Mouse (Mus musculus): ENCODE results near the gene 1700017B05Rik.

- TF ChIP-seq POLR2AphosphoS2 (IDR thresholded peaks at IDR 0.05; ENCODE audit: insufficient read length, low read depth) (no peak), MYOG (IDR thresholded peaks at IDR 0.05; ENCODE audit: control insufficient read depth in 1 of 3, insufficient read depth in 1 of 3, insufficient read length in 2 of 3, low read depth in 2 of 3) (no peak), POLR2A (IDR thresholded peaks at IDR 0.05; ENCODE audit: insufficient read length, low read depth) (no peak), MAX (IDR thresholded peaks at IDR 0.05; ENCODE audit: low read depth) (no peak), USF1 (IDR thresholded peaks at IDR 0.05; ENCODE audit: low read depth) (no peak)
Observed at GRCm38 (mm10) chr9:57244106-57244685, 18.2 kb downstream of the 1700017B05Rik start.
